Mouse (Mus musculus) common myeloid progenitor, adult 5-6 weeks (primary cell): ENCODE data around the gene L3hypdh. TPM values are rescaled to one million over a fixed set of nuclear protein-coding genes. Genes with fewer than 3 reads are reported as not detected.
"Not testable (repeated sequence)": the region's sequence is repeated elsewhere in the genome, so short reads cannot be mapped to it uniquely, and the experiment has no call there.

ENCODE experiments used
- ATAC-seq: replicated peaks from 2 replicates; pipeline ENCODE4 v1.8.0; 2016; ENCODE audit warnings: low read depth, mild to moderate bottlenecking, moderate TSS enrichment, inconsistent platforms; ENCODE audit not compliant: poor library complexity, severe bottlenecking
- total RNA-seq: library from RNA; stranded (forward); fragments of 200-1000, 187-1606 nt; gene quantifications from 2 replicates; pipeline ENCODE4 v1.2.3, GENCODE M21; 2017

L3hypdh gene
- total RNA-seq, 1 experiment from 2014 or later: 0.64 TPM

GRCm38 (mm10) chr12:72057780-72058179 is 27.5 kb downstream of the L3hypdh start:
- ATAC-seq: no peak

GRCm38 (mm10) chr12:72053851-72054250 is 31.4 kb downstream of the L3hypdh start:
- ATAC-seq: no peak

DNA sequence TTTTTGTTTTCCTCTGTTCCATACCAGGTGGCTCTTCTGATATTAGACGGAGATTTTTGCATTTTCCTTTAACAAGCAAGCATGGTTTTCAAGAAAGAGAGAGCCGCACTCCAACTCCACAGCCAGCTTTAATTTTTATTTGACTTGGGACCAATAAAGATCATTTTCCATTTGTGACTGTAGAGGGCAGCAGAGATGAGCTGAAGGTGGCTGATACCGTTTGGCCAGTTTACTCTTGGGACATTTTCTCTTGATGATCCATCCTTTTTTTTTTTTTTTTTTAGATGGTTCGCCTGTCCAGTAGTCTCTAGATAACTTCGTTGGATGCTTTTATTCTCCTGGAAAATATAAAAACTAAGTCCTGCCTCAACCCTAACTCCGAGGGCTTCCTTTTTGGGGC is 31.9 kb downstream of the L3hypdh start:
- 0 out of 2 replicates have a peak, but pooled peaks have one; percentile 36 for ATAC-seq

GRCm38 (mm10) chr12:72052571-72052970 is 32.7 kb downstream of the L3hypdh start:
- ATAC-seq: no peak

GRCm38 (mm10) chr12:72050821-72051220 is 34.4 kb downstream of the L3hypdh start:
- no peak for ATAC-seq

DNA sequence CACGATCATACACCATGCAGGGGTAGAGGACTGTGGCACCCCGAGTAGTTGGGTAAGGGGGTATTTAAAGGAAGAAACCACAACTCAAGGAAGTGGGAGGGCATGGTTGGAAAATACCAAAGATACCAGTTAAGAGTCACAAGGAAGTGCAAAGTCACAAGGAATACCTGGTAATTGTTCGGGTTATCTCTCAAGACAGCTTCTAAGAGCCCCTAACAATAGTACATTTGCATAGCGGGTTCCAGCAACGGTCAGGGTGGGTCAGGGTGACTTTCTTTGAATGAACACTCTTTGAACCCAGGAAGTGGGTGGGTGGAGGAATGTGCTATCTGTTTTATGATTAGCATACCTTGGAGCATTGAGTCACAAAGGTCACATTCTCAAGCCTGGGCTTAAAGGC is 35.1 kb downstream of the L3hypdh start:
- ATAC-seq: not testable (repeated sequence)

DNA sequence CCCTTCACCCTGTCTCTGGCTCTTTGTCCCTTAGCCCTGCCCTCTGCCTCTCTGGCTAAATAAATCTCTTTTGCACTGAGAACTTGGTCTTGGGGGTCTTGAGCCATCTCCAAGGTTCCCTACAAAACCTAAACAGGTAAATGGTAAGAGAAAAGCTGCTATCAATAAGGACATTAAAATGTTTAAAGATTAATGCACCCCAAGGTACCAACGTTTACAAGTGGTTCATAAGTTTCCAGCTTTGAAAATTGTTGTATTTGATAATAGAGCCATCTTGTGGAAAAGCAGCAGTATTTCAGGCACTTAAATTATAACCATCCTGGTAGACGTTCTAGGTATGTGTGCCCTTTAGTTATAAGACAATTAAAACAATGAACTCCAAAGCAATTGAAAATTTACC is 37.7 kb downstream of the L3hypdh start:
- ATAC-seq: peak; percentile 65; the same call in 1 of the 2 replicates

GRCm38 (mm10) chr12:72041238-72041637 is 44.0 kb downstream of the L3hypdh start:
- no peak for ATAC-seq

GRCm38 (mm10) chr12:72039501-72039900 is 45.7 kb downstream of the L3hypdh start:
- no peak for ATAC-seq

- no peak for ATAC-seq
Observed at GRCm38 (mm10) chr12:72038866-72039265, 46.4 kb downstream of the L3hypdh start.

- no peak for ATAC-seq
Observed at GRCm38 (mm10) chr12:72037049-72037448, 48.2 kb downstream of the L3hypdh start.

DNA sequence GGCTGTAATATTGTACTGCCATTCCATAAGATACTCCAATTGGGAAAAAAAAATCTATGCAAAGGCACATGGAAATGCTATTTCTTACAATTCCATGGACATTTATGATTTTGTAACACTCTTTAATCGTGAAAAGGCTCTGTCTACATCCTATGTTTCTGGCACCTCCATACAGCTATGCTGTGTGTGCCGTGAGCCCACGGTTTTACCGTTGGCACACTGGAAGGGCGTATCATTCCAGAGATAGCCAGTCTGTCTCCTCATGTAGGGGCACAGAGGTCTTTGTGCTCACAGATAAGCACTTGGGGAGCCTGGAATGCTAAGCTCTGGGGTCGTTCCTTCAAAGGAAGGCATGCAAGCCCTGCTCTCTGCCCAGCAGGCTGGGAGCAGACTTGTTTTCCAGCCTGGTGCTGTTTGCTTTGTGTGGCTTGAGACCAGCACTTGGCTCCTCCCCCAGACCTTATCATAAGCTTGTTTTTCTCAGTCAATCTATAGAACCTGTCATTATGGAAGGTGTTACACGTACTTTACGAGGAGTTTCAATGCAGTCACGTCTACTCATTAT is 49.1 kb downstream of the L3hypdh start:
- no peak for ATAC-seq

- no peak for ATAC-seq
Observed at GRCm38 (mm10) chr12:72031794-72032193, 53.4 kb downstream of the L3hypdh start.

DNA sequence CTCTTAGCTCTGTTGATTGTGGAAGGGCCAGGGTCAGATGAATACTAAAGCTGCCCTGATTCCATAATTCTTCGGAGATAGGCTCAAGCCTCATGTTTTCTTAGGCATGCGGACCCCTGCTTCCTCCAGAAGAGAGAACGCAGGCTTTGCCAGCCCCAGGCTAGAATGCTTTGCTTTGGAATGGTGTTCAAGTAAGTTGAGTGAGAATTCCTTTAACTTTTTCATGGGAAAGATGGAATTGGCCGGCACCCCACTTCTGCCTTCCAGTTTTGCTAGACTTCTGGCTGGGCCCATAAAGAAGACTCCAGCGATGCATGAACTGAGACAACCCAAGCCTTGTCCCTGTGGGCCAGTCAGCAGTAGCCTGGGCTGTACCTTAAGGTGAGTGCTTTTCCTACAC is 54.1 kb downstream of the L3hypdh start:
- ATAC-seq: no peak

GRCm38 (mm10) chr12:72025275-72025795 is 59.9 kb downstream of the L3hypdh start:
- no peak for ATAC-seq

DNA sequence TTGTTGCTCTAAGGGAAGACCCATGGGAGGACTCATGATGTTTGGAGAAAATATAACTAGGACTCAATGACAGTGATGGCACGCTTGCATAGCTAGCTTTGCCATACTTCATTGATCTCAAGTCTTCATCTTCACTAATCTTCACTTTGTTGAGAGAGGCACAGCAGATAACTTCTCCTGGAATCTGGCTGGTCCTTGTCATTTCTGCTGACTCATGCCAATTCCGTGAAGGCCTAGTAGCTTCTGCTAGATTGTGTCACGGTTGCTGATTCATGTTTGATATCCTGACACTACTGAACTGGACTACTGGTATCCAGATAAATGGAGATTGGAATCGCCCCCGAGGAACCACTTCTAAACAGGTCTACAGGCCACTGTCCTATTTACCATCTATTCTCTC is 61.7 kb downstream of the L3hypdh start:
- ATAC-seq: no peak

Other genes with a start within 250 kb of the L3hypdh start
- gene Gpr135, start 14.3 kb downstream of the L3hypdh start, total RNA-seq: 0.19 TPM in 1 of 2 replicates, not detected in the other
- gene Jkamp, start 150 bp upstream of the L3hypdh start, total RNA-seq: 33.1 and 54.9 TPM in 2 replicates
- gene Ccdc175, start 99.6 kb upstream of the L3hypdh start, total RNA-seq: not detected in 2 replicates